Mouse (Mus musculus) Patski (cell line): ENCODE measurements around the gene Spryd7. TPM values are rescaled to one million over a fixed set of nuclear protein-coding genes. Genes with fewer than 3 reads are reported as not detected.

Source experiments
- ATAC-seq: fragments of 100-300 bp; one replicate; pipeline ENCODE4 v1.8.0; 2021
- CTCF ChIA-PET: fragments of 350-600 bp; sonication (Branson Sonifier 250); formaldehyde crosslinking; loops from one replicate; lab custom pipeline; 2022; ENCODE audit warnings: inconsistent platforms; lab: Charles Lee
- POLR2A ChIA-PET: fragments of 350-600 bp; sonication (Branson Sonifier 250); formaldehyde crosslinking; loops from one replicate; lab custom pipeline; 2022; ENCODE audit warnings: antibody characterized with exemption, inconsistent platforms; lab: Charles Lee
- DNase-seq: peaks from one replicate; pipeline ENCODE4 v3.0.0-alpha.2; 2011; ENCODE audit warnings: low read depth, low spot score
- H3K27me3 ChIP-seq: fragments of 371-371 bp; one replicate; pipeline ENCODE4 v1.5.1; 2021
- CTCF ChIP-seq: fragments of 100-300 bp; IDR thresholded peaks from one replicate; pipeline ENCODE4 v1.5.1; 2021
- in situ Hi-C: fragments of 300-500 bp; cut with MboI; formaldehyde crosslinking; loops from 3 replicates; pipeline ENCODE4 v1.11.1; 2018; ENCODE audit warnings: low pct_unique_long_range_greater_than_20kb, mixed read lengths
- polyA plus RNA-seq: library from polyadenylated mRNA; unstranded; gene quantifications from one replicate; pipeline ENCODE4 v1.2.3, GENCODE M21; 2021

The Spryd7 gene
- polyA plus RNA-seq, 1 experiment from 2014 or later: 20.9 TPM

GRCm38 (mm10) chr14:61497716-61498490 is 58.8 kb downstream of the Spryd7 start:
- CTCF ChIA-PET: interaction anchor here (0.7 to 2.2 kb wide), 12 partner anchors 9 to 176 kb away, joined by 3 to 10 read pairs (median 3); no protein-coding TSS in a partner anchor
- H3K27me3 ChIP-seq: peaks cover 4% of the 10 kb centered on the region
- peak; percentile 27 for DNase-seq
- peak; percentile 87 for TF ChIP-seq CTCF
- ATAC-seq: peak; percentile 92
- in situ Hi-C loops: loop anchor here (5.0 kb wide), 1 partner anchor 166 kb away; no protein-coding TSS in a partner anchor
- POLR2A ChIA-PET: no interaction called here

- ChIA-PET CTCF (interaction anchor here (1.2 to 1.5 kb wide), 2 partner anchors 15 to 19 kb away, joined by 3 to 4 read pairs; no protein-coding TSS in a partner anchor), POLR2A (no interaction called here)
- in situ Hi-C loops: no loop called here
- no peak for TF ChIP-seq CTCF
- DNase-seq (no peak), ATAC-seq (no peak)
- peaks cover 9% of the 10 kb centered on the region for H3K27me3 ChIP-seq
Measured at GRCm38 (mm10) chr14:61493511-61494135, 63.1 kb downstream of the Spryd7 start.

Other genes starting within 250 kb of the Spryd7 start
- gene Arl11, start 247.1 kb downstream of the Spryd7 start, polyA plus RNA-seq: not detected
- gene Ebpl, start 196.4 kb downstream of the Spryd7 start, polyA plus RNA-seq: 4.0 TPM
- gene Kpna3, start 117.0 kb downstream of the Spryd7 start, polyA plus RNA-seq: 37.7 TPM
- gene Trim13, start 41.4 kb upstream of the Spryd7 start, polyA plus RNA-seq: 13.2 TPM
- 0.37 TPM for gene Kcnrg, start 50.6 kb upstream of the Spryd7 start, polyA plus RNA-seq